Mouse (Mus musculus) urinary bladder, adult 18-20 months (tissue): ENCODE measurements around the gene Angptl1.

Source experiments
- DNase-seq, 2 experiments: peaks; one replicate each; pipeline ENCODE4 v3.0.0; 2022; ENCODE audit warnings: low spot score in 2 of 2, mixed read lengths in 2 of 2

The Angptl1 gene

DNA sequence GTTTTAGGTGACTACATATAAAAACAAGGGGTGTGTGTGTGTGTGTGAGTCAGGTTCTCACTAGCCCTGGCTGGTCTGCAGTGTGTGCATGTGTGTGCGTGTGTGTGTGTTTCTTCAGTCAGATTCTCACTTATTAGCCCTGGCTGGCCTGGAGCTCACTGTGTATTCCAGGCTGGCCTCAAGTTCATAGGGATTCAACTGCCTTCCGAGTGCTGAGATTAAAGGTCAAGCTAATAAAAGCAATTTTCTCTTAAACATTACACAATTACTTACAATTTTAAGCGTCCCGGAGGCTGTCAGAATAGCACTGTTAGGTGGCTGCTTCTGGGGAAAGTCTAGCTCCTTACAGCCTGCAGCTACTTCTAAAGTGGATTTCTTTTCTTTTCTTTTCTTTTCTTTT, at the start of gene Angptl1:
Angptl1 (plus strand) TSS at position 386 of the 400 bp plus-strand sequence.
- no peak for DNase-seq

DNA sequence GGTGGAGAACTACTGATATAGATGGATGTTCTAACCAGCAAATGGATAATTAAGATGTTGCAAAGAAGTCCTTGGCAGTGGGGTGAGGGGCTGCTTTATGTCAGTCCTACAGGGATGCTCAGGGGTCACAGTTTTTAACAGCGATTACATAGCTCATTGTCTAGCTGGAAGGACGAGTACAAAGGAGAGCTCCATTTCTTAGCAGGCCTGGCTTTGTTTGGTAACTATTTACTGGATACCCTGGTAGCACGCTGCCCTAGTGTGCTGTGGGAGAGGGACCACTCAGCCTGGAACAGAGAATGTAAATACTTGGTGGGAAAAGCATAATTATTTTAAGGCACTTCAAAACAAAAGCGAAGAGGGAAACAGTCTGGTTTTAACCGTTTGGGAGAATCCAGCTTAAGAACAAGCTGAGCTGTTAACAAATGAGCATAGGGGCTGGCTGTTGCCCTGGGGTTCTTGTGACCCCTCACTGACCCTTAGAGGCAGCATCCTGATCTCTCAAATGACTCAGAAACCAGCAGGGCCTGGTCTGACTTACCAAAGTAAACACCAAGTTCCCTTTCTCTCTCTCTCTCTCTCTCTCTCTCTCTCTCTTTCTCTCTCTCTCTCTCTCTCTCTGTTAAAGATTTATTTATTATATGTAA, 48.4 kb upstream of the Angptl1 start:
- no peak for DNase-seq

DNA sequence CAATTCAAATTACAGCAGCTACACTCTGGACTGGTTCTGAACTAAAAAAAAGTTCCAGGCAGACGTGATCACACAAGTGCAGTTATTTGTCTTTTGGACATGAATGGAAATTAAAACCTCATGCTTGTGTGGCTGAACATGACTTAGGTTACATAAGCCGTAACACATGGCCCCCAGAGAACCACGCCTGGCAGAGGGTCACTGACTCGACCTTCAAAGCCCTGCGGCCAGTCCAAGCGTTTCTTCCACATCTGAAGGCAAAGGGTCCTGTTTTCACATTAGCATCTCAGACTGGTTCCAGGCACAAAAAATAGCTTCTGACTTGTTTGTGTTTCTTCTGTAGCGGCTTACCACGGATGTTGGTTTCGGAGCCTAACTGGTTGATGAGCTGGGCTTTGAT, 42.1 kb upstream of the Angptl1 start:
- no peak for DNase-seq

DNA sequence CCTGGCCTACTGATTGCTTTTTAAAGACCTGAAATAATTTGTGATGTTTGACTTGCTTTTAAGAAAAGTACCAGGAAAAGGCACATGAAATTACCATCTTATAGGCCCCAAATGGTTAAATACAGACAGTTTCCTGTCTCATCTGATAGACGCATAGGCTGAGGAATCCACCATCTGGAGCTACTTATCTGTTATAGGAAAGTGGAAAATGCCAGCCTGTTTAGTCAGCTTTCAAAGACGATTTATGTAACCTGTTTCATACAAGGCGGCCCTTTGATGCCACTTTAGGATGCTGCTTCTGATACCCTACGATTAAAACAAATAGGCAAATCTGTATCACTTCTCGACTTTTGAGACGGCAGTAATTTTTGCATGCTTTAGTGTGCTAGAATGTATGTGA, 37.1 kb upstream of the Angptl1 start:
- DNase-seq = no peak

DNA sequence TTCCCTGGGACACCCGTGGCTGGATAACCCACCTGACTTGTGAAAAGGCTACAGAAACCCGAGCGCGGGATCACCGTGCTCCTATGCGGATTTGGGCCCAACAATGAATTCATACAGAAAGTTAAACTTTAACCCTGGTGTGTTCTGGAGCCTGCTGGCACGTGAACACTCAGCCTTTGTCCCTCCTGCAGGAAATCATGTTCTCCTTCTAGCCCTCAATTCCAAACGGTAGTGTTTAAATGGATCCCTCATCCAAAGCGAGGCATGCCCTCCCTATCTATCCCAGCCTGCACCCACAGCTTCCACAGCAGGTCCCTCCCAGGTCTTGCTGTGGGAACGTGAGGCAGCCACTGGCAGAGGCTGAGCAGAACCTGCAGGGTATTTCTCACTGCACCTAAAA, 30.0 kb upstream of the Angptl1 start:
- no peak for DNase-seq

DNA sequence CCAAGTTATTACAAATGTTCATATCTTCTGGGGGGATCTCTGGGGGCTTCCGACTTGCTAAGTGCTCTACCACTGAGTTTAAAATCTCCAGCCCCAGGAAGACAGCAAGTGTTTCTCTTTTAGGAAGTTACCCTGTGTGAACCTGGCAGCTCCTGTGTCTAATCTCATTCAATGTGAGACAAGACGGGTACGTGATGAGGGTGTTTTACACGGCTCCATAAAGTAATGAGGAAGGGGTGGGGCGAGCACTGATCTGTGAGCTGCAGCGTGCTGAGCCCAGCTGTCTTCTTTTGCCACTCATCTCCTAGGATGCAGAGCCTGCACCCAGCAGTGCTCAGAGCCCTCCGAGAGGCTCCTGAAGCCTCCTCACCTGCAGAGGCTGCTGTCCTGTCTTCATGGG, 26.4 kb upstream of the Angptl1 start:
- DNase-seq = no peak

DNA sequence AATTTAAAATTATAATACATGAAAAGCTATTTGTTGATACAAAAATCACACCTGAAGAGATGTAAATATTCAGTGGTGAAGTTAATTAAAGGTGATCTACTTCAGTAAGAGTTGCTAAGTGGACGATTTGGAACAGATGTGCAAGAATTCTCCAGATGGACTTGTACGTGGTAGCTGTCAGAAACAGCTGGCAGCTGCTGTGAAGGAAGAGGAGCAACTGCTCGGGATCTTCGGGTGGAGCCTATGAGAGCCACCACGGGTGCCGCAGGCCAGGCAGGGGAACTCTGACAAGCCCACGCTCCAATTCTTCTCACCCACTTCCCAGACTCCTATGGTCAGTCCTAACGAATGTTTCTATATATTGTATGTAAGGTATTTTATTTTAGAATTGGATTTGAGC, 25.6 kb upstream of the Angptl1 start:
- DNase-seq = no peak

DNA sequence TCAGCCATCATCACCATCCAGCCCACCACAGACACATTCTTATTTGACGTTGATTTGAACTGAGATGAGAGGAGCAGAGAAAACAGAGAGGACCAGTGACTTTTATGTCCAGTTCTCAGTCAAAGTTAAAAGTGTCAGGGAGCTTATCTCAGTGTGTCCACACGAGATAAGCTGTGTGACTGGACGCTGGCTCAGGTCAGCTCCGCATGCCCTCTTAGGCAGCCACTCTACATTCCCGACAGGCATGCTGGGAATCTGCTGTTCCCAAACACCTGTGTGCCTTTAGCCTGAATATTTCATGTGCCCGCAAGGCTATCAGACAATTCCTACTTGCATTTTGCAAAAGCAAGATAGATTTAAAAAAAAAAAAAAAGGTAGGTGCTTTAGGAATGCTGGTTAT, 24.9 kb upstream of the Angptl1 start:
- no peak for DNase-seq

DNA sequence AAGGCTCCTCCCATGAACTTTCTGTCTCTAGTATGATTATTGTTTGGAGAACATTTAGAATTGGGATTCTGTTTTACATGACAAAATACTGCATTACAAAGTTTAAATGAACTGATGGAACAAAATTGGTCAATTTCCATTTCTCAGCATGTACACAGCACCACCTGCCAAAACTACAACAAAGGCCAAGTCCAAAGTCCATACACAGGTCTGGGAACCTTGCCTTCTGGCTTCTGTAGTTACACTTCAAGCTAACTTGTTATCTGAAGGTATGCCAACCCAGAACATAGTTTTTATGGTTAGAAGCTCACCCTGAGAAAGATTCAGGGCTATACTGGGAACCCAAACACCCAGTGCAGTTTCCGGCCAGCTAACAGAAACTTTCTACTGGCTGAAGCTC, 19.1 kb upstream of the Angptl1 start:
- no peak for DNase-seq

DNA sequence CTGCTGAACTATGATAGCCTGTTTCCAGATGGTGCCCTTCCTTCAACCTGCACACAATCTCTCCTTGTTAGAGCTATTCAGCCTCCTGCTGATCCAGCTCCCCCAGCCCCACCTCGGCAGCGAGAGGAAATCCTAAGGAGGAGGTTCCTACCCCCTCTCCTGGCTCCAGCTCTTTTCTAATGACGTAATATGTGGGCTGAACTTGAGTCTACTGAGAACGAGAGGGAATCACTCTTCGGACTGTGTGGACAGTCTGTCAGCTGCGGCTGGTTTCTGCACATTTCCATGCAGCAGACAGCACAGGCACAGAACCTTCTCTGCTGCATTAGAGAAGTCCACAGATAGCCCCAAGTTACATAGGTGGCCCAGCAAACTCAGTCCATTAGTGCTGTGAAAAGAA, 333 bp downstream of the Angptl1 start:
- DNase-seq = peak in 1 of 2 experiments; percentile 16

DNA sequence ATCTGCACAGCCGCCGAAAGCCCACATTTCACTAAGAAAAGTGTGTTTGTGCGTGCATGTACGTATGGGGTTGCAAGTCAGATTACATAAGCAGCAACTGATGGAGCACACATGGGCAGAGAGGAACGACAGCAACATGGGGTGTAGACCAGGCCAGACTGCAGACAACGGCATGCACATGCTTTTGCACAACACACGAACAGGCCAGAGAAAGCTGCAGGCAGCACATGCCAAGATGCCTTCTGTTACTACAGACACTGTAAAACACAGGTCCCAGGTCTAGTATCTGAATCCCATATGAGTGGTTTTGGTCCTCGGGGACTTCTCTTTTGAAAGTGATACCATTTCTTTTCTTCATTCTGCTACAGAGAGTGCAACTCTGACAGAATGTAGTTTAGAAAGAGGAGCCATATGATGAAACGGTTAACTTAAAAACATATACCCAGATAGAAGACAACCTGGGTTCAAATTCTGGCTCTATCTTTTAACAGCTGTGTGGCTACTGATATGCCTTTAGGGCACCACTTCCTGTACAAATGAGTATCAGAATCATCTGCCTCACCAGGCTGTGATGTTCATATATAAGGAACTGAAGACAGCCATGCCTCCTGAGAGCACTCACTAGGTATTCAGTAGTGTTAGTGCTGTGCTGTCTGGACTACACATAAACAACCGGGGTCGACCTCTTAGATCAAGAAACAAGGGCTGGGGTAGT, 3.4 kb downstream of the Angptl1 start:
- DNase-seq = no peak

DNA sequence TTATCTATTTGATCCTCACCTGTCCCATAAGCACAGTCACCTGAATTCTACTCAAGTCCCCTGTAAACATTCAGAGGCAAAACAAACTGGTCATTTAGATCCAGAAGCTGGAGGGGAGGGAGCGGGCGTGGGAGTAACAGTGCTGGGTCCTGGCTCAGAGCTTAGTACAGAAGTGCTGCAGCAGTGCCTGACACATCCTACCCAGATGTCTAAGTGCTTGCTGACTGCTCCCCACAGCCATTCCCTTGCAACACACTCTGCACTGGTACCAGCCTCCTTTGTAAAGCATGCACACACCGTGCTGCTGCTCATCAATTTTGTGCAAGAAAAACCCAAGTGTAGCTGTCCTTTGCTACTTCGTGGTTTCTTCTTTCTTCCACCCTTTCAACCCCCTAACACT, 8.7 kb downstream of the Angptl1 start:
- no peak for DNase-seq

DNA sequence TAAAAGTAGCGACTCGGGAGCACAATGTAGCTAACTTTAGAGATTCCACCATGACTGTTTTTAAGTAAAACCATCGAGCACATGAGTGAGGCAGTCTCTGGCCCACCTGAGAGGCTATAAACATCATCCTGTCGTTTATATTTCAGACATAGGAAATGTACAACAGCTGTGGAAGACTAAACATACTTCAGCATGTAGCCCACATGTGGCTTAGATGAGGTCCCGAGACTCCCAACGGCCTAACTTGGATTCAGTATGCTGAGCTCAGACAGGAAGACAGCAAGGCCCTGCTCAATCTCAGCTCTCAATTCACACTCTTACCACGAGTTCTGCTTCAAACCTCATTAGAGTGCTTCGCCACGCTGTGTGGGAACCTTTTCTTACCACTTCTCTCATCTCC, 14.0 kb downstream of the Angptl1 start:
- no peak for DNase-seq

DNA sequence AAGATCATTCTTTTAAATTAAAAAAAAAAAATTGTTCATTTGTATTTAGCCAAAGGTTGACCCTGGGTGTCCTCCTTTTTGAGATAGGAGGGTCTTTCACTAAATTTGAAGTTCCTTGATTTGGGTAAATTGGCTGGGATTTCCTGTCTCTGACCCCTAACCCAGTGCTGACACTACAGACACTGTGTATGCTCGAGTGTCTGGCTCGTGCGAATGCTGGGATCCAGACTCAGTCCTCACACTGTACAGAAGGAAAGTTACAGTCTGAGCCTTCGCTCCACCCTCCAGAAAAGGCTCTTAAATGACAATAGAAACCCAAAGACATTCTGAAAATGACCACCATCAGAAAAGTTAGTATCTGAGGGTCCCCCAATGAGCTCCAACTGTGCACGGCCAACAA, 14.5 kb downstream of the Angptl1 start:
- DNase-seq = no peak

DNA sequence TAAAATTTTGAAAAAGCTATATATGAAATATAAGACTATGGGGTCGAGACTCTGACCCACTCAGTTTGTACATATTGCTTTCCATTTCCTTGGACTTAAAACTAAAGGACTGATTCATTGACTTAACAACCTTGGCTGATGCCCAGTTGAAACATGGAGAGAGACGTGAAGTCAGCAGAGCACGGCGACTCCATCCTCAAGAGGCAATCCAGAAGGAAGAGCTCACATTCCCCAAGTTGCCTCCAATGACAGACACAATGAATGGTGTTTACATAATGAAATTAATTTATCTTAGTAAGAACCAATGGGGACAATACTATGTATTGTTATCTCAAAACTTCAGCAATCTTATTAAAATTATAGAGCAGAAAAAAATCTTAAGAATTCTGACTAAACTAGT, 16.2 kb downstream of the Angptl1 start:
- DNase-seq = no peak

DNA sequence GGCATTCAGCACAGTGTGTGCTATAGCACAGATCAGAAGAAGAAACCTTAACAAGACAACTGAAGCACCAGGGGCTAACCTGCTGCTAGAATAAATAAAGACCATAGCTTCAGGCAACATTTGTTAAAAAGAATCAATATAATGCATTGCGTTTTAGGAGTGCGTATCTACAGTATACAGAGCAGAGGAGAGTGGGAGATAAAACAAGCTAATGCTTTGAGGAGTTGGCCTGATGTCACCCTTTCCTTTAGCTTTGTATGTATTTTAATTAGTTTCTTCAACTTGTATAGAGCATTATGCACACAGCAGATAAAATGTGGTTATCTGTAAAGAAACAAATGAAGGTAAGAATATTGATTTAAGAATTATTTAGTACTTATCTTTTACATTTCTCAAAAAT, 18.3 kb downstream of the Angptl1 start:
- DNase-seq = no peak

DNA sequence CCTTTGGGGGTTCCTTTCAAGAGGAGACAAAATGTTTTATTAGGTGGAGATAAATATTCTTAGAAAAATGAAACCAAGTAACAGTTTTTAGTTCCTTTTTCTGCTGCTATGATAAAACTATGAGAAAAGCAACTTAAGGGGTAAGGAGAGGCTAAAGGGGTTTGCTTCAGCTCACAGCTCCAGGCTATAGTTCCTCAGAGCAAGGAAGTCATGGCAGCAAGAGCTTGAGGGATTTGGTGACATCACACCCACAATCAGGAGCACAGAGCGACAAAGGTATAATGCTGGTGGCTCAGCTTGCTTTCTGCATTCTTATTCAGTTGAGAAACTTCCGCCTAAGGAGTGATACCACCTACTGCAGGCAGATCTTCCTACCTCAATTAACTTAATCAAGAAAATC, 20.8 kb downstream of the Angptl1 start:
- DNase-seq = no peak

DNA sequence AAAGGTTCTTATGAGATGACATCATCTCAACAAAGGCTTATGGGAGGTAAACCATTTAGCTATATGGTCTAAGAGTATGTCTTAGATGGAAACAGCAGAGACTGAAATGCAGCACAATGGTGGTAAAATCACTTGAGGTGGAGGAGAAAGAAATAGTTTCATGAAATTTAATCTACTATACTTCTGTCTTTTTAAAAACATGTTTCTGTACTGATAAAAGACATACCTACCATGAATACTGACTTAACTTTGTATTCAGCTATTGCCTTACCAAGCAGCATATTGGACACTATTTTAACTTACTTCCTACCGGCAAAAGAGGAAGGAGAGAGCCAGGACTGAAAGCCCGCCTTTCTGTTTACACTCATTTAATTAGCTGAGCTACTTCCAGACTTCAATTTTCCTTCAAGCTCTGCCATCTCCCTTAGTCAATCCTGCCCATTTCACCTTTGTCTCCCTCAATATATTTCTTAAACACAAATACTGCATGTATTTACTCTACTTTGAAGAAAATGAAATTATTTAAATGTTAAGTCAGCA, 21.4 kb downstream of the Angptl1 start:
- no peak for DNase-seq

DNA sequence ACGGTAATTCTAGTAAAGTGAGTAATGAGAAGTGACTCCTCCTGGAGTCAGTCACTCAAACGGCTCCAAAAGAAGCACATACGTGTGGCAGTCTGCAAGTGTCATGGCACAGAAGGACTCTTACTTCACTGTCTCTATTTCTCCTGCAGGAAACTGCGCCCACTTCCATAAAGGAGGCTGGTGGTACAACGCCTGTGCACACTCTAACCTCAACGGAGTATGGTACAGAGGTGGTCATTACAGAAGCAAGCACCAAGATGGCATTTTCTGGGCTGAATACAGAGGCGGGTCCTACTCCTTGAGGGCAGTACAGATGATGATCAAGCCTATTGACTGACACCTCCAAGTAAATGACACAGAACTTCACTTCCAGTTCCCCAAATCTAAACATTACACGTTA, 21.9 kb downstream of the Angptl1 start:
- DNase-seq = no peak

DNA sequence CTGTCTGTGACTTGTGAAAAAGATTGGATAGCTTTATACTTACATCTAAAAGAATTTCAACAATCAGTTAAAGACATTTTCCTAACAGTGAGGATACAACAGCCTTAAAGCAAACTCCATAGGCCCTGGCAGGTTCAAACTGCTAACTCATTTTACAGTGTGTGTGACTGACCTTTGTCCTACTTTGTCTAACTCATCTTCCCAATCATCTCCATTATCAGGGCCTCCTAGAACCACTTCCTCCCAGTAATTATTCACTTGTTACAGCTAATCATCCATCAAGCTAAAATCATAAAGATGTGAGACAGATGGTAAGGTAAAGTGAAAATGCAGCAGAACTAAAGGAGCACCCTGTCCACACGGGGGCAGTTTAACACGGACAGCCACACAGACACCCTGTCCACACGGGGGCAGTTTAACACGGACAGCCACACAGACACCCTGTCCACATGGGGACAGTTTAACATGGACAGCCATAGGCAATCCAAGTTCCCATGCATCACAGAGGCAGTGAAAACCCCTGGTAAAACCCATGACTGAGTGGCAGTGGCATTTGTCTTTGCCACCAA, 23.2 kb downstream of the Angptl1 start:
- no peak for DNase-seq

DNA sequence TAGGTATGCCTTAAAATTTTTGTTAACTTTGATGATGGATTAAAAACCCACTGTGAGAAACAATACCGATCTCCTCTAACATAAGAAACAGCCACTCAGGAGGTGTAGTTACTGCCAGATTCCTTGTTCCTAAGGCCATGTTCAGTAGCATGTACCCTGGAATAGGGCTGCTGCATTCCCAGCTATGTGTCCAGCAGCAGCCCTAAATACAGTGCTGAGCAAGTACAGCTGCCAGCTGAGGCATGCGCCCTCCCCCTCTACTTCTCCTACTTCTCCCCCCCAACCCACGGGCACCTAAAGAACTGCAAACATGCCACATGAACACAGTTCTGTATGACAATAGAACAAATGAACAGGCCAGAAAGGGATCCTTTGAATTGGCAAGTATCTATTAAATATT, 25.4 kb downstream of the Angptl1 start:
- no peak for DNase-seq

DNA sequence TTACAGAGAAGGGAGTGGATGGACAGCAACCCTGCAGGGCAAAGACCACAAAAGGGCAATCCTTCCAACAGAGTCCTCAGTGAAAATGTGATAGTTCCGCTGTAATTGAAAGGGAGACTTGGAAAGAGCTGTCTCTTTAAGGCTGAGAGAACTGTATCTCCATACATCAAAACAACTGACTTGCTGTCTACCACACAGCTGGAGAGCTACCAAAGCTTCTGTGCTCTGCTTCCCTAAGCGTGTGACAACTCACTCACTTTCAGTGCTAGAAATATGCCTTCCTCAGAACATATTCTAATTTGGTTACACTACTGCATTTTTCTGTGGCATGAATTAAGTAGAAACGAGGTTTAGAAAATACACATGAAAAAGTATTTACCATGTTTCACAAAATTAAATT, 25.9 kb downstream of the Angptl1 start:
- no peak for DNase-seq

DNA sequence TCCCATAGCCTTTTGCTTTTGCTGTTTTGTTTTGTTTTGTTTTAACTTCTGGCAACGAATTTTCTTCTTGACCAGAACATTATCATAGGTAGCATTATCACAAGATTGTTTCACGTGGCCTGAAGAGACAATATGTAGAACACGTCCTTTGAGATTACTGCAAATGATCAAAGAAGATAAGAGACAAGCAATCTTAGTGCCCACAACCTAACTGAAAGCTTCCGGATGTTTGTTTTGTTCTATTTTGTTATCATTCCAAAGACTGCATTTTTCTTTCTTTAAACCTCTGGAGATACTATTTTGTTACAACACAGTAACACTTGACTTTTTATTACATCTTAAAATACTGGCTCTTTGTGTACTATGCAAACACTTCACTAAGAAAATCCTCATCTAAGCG, 31.7 kb downstream of the Angptl1 start:
- DNase-seq = no peak
